Mouse (Mus musculus) heart, adult 8-10 months (tissue): ENCODE measurements at regions not wholly inside any gene's neighbourhood (a gene's known extent, or its start where the extent isn't known, plus 50 kb on each side); places are given as distances from the start of the nearest gene placed in this dataset.
A peak's percentile ranks its signal among the peaks of the same experiment; 100 is the strongest.
"Not testable (repeated sequence)": the region's sequence is repeated elsewhere in the genome, so short reads cannot be mapped to it uniquely, and the experiment has no call there.

Source experiments
- DNase-seq: peaks from one replicate; pipeline ENCODE4 v3.0.0; 2022; ENCODE audit warnings: low spot score

GRCm38 (mm10) chr2:92664939-92665338 is 65.4 kb downstream of the Chst1 start:
- DNase-seq, result no peak

GRCm38 (mm10) chr2:92667192-92667591 is 67.7 kb downstream of the Chst1 start:
- peak; percentile 35 for DNase-seq

GRCm38 (mm10) chr2:92667756-92668155 is 68.2 kb downstream of the Chst1 start:
- DNase-seq, result no peak

- not testable (repeated sequence) for DNase-seq
Measured at GRCm38 (mm10) chr2:92669431-92670081, 70.0 kb downstream of the Chst1 start.

GRCm38 (mm10) chr2:92671586-92671985 is 72.1 kb downstream of the Chst1 start:
- DNase-seq, result peak; percentile 36

- DNase-seq, result no peak
Measured at GRCm38 (mm10) chr2:92672106-92672505, 72.6 kb downstream of the Chst1 start.

- no peak for DNase-seq
Measured at GRCm38 (mm10) chr2:92673064-92673813, 73.7 kb downstream of the Chst1 start.

GRCm38 (mm10) chr2:92673931-92674330 is 74.4 kb downstream of the Chst1 start:
- DNase-seq, result no peak

- DNase-seq, result no peak
Measured at GRCm38 (mm10) chr2:92675247-92675646, 75.7 kb downstream of the Chst1 start.

GRCm38 (mm10) chr2:92678276-92678930 is 78.9 kb downstream of the Chst1 start:
- DNase-seq, result no peak

- DNase-seq, result no peak
Measured at GRCm38 (mm10) chr2:92678999-92679704, 79.6 kb downstream of the Chst1 start.

GRCm38 (mm10) chr2:92682256-92682655 is 82.7 kb downstream of the Chst1 start:
- no peak for DNase-seq

- DNase-seq, result no peak
Measured at GRCm38 (mm10) chr2:92687702-92688101, 88.2 kb downstream of the Chst1 start.

- DNase-seq, result no peak
Measured at GRCm38 (mm10) chr2:92689203-92689602, 89.7 kb downstream of the Chst1 start.

GRCm38 (mm10) chr2:92690304-92690703 is 90.8 kb downstream of the Chst1 start:
- DNase-seq, result no peak

- DNase-seq, result no peak
Measured at GRCm38 (mm10) chr2:92691438-92691837, 91.9 kb downstream of the Chst1 start.

GRCm38 (mm10) chr2:92692623-92693022 is 93.1 kb downstream of the Chst1 start:
- peak; percentile 23 for DNase-seq

GRCm38 (mm10) chr2:92693024-92693423 is 93.5 kb downstream of the Chst1 start:
- DNase-seq, result no peak

GRCm38 (mm10) chr2:92694797-92695196 is 95.3 kb downstream of the Chst1 start:
- no peak for DNase-seq

- DNase-seq, result no peak
Measured at GRCm38 (mm10) chr2:92695869-92696268, 96.4 kb downstream of the Chst1 start.

- no peak for DNase-seq
Measured at GRCm38 (mm10) chr2:92697721-92698120, 98.2 kb downstream of the Chst1 start.

- DNase-seq, result peak; percentile 12
Measured at GRCm38 (mm10) chr2:92699360-92699759, 99.9 kb downstream of the Chst1 start.
